Mouse (Mus musculus): ENCODE data around the gene Krtap12-1.

GRCm38 (mm10) chr10:77671519-77671918 lies 48.9 kb upstream of the Krtap12-1 start:
- TF ChIP-seq POLR2A (IDR thresholded peaks at IDR 0.05; ENCODE audit: low read depth, low read length): no peak
- no peak for TF ChIP-seq CTCF (conservative IDR thresholded peaks at IDR 0.05; ENCODE audit: insufficient read depth, insufficient read length, low read depth, low read length)
